Mouse (Mus musculus) CH12.LX (cell line): ENCODE data around the gene Insl5. TPM values are rescaled to one million over a fixed set of nuclear protein-coding genes. Genes with fewer than 3 reads are reported as not detected.

Experiments
- DNase-seq: peaks from one replicate; pipeline ENCODE4 v3.0.0-alpha.2; 2013; ENCODE audit errors: extremely low read depth
- H3K27ac ChIP-seq: 2 replicates; pipeline ENCODE4 v1.5.1; 2012; ENCODE audit warnings: low read depth, mild to moderate bottlenecking, control low read depth, moderate library complexity; ENCODE audit not compliant: insufficient read depth
- H3K27me3 ChIP-seq: replicated peaks from 2 replicates; pipeline ENCODE3; 2012; ENCODE audit warnings: inconsistent platforms
- H3K36me3 ChIP-seq, 2 experiments: replicated peaks in 1 of 2; 2 replicates each; pipeline versions ENCODE3 to v1.6.1; 2012; ENCODE audit warnings: inconsistent platforms in 1 of 2, low read length in 1 of 2, mild to moderate bottlenecking in 1 of 2, mixed read lengths in 1 of 2, moderate library complexity in 1 of 2; ENCODE audit not compliant: control insufficient read depth in 1 of 2, insufficient read depth in 1 of 2
- H3K4me1 ChIP-seq, 2 experiments: 2 replicates each; pipeline ENCODE4 v1.6.1; 2012; ENCODE audit warnings: inconsistent platforms in 1 of 2, moderate library complexity in 1 of 2; ENCODE audit not compliant: insufficient read depth in 2 of 2, control insufficient read depth in 1 of 2
- H3K4me2 ChIP-seq: 2 replicates; pipeline ENCODE4 v1.6.1; 2012; ENCODE audit warnings: low read depth, mild to moderate bottlenecking, control low read depth; ENCODE audit not compliant: poor library complexity, insufficient read depth, severe bottlenecking
- H3K4me3 ChIP-seq, 3 experiments: fragments of 150-350 bp in 1 of 3; sonication (generic) in 1 of 3; replicated peaks in 1 of 3; 2 replicates each; pipeline versions ENCODE3 to v1.5.1; 2011 to 2012; ENCODE audit warnings: low read depth in 2 of 3, low read length in 2 of 3, mild to moderate bottlenecking in 2 of 3, moderate library complexity in 2 of 3, control low read depth in 1 of 3, improper control_type of control experiment in 1 of 3, inconsistent platforms in 1 of 3, mixed read lengths in 1 of 3; ENCODE audit not compliant: poor library complexity in 1 of 3
- H3K79me2 ChIP-seq: replicated peaks from 2 replicates; pipeline ENCODE4 v1.6.1; 2012; ENCODE audit warnings: mild to moderate bottlenecking, moderate library complexity; ENCODE audit not compliant: control insufficient read depth, poor library complexity, insufficient read depth, severe bottlenecking; ENCODE audit errors: extremely low read depth
- H3K9ac ChIP-seq: 2 replicates; pipeline ENCODE4 v1.6.1; 2012; ENCODE audit warnings: low read depth, mild to moderate bottlenecking, control low read depth, moderate library complexity; ENCODE audit not compliant: insufficient read depth
- H3K9me3 ChIP-seq: replicated peaks from 2 replicates; pipeline ENCODE3; 2012; ENCODE audit warnings: low read length, inconsistent platforms, mixed read lengths
- BHLHE40 ChIP-seq: IDR thresholded peaks from 2 replicates; pipeline ENCODE4 v1.6.1; 2011; ENCODE audit warnings: mild to moderate bottlenecking, low read depth, low read length, improper control_type of control experiment
- CHD2 ChIP-seq: IDR thresholded peaks from 2 replicates; pipeline ENCODE4 v1.6.1; 2011; ENCODE audit warnings: low read length, improper control_type of control experiment
- ELF1 ChIP-seq: IDR thresholded peaks from 2 replicates; pipeline ENCODE4 v1.6.1; 2014; ENCODE audit warnings: low read depth, mild to moderate bottlenecking, inconsistent platforms, low read length, improper control_type of control experiment
- EP300 ChIP-seq: IDR thresholded peaks from 2 replicates; pipeline ENCODE4 v1.6.1; 2011; ENCODE audit warnings: low read length, improper control_type of control experiment
- ETS1 ChIP-seq: conservative IDR thresholded peaks from 2 replicates; pipeline ENCODE4 v1.6.1; 2012; ENCODE audit warnings: low read depth, mild to moderate bottlenecking, inconsistent platforms, low read length, improper control_type of control experiment, moderate library complexity
- IRF4 ChIP-seq: IDR thresholded peaks from 2 replicates; pipeline ENCODE4 v1.6.1; 2014; ENCODE audit warnings: low read depth, mild to moderate bottlenecking, inconsistent platforms, low read length, improper control_type of control experiment
- JUN ChIP-seq: IDR thresholded peaks from 2 replicates; pipeline ENCODE4 v1.6.1; 2011; ENCODE audit warnings: low read depth, mild to moderate bottlenecking, low read length, improper control_type of control experiment, moderate library complexity; ENCODE audit not compliant: insufficient read depth
- KAT2A ChIP-seq: IDR thresholded peaks from 2 replicates; pipeline ENCODE4 v1.6.1; 2012; ENCODE audit warnings: low read length, improper control_type of control experiment, inconsistent platforms; ENCODE audit not compliant: insufficient replicate concordance
- MAFK ChIP-seq: IDR thresholded peaks from 2 replicates; pipeline ENCODE4 v1.6.1; 2011; ENCODE audit warnings: low read length, improper control_type of control experiment; ENCODE audit not compliant: insufficient replicate concordance
- MAX ChIP-seq: IDR thresholded peaks from 2 replicates; pipeline ENCODE4 v1.6.1; 2011; ENCODE audit warnings: low read length, improper control_type of control experiment
- MAZ ChIP-seq: IDR thresholded peaks from 2 replicates; pipeline ENCODE4 v1.6.1; 2012; ENCODE audit warnings: low read depth, mild to moderate bottlenecking, inconsistent platforms, low read length, improper control_type of control experiment, moderate library complexity
- MEF2A ChIP-seq: IDR thresholded peaks from 2 replicates; pipeline ENCODE4 v1.6.1; 2014; ENCODE audit warnings: low read depth, mild to moderate bottlenecking, inconsistent platforms, low read length, improper control_type of control experiment, borderline replicate concordance
- MYC ChIP-seq: IDR thresholded peaks from 2 replicates; pipeline ENCODE4 v1.6.1; 2011; ENCODE audit warnings: low read depth, mild to moderate bottlenecking, improper control_type of control experiment, low read length
- RCOR1 ChIP-seq: conservative IDR thresholded peaks from 2 replicates; pipeline ENCODE4 v1.6.1; 2012; ENCODE audit warnings: low read depth, mild to moderate bottlenecking, inconsistent platforms, low read length, improper control_type of control experiment
- SIN3A ChIP-seq: IDR thresholded peaks from 2 replicates; pipeline ENCODE4 v1.6.1; 2012; ENCODE audit warnings: low read length, improper control_type of control experiment, inconsistent platforms
- TBP ChIP-seq: conservative IDR thresholded peaks from 2 replicates; pipeline ENCODE4 v1.6.1; 2011; ENCODE audit warnings: low read depth, low read length, improper control_type of control experiment
- TCF12 ChIP-seq: IDR thresholded peaks from 2 replicates; pipeline ENCODE4 v1.6.1; 2014; ENCODE audit warnings: low read depth, mild to moderate bottlenecking, inconsistent platforms, low read length, improper control_type of control experiment
- USF1 ChIP-seq: IDR thresholded peaks from 2 replicates; pipeline ENCODE4 v1.6.1; 2014; ENCODE audit warnings: low read depth, mild to moderate bottlenecking, inconsistent platforms, low read length, improper control_type of control experiment
- USF2 ChIP-seq: conservative IDR thresholded peaks from 2 replicates; pipeline ENCODE4 v1.6.1; 2011; ENCODE audit warnings: low read depth, low read length, improper control_type of control experiment
- ZKSCAN1 ChIP-seq: IDR thresholded peaks from 2 replicates; pipeline ENCODE4 v1.6.1; 2012; ENCODE audit warnings: low read depth, inconsistent platforms, low read length, improper control_type of control experiment, borderline replicate concordance
- ZMIZ1 ChIP-seq: IDR thresholded peaks from 2 replicates; pipeline ENCODE4 v1.6.1; 2012; ENCODE audit warnings: low read depth, mild to moderate bottlenecking, inconsistent platforms, low read length, improper control_type of control experiment
- ZNF384 ChIP-seq: IDR thresholded peaks from 2 replicates; pipeline ENCODE4 v1.6.1; 2012; ENCODE audit warnings: low read depth, low read length, improper control_type of control experiment, inconsistent platforms
- dilution Hi-C: fragments of 300-500 bp; cut with MboI; formaldehyde crosslinking; loops from 2 replicates; pipeline ENCODE4 v1.14.3; 2020; ENCODE audit warnings: low sequenced_read_pairs; ENCODE audit not compliant: extremely low pct_unique_long_range_greater_than_20kb, extremely low pct_ligation_motif_present
- in situ Hi-C: fragments of 300-500 bp; cut with MboI; formaldehyde crosslinking; loops from 3 replicates; pipeline ENCODE4 v1.14.3; 2019; ENCODE audit warnings: low sequenced_read_pairs, low pct_ligation_motif_present, low pct_unique_long_range_greater_than_20kb, mixed read lengths
- polyA plus RNA-seq: library from polyadenylated mRNA; unstranded; fragments of >175 nt; gene quantifications from 2 replicates; pipeline ENCODE4 v1.2.1, GENCODE M21; 2012; ENCODE audit warnings: low read depth; ENCODE audit not compliant: insufficient read length
- total RNA-seq, 2 experiments: library from RNA; depleted of rRNA; stranded (reverse); fragments of 300-350 nt in 1 of 2; fragments of >200 nt in 1 of 2; gene quantifications; 2 replicates each; pipeline ENCODE4 v1.2.3; 2012 to 2014

Insl5 gene
- total and polyA plus RNA-seq, 3 experiments, result not detected

GRCm38 (mm10) chr4:102990016-102990415 lies 36.6 kb downstream of the Insl5 start:
- Histone ChIP-seq H3K79me2 (no peaks in the 10 kb centered on the region), H3K9ac (no peak overlapping the region), H3K27me3 (no peaks in the 10 kb centered on the region), H3K27ac (no peak overlapping the region), H3K9me3 (no peaks in the 10 kb centered on the region)
- TF ChIP-seq BHLHE40 (no peak), USF1 (no peak), KAT2A (no peak), JUN (no peak), TCF12 (no peak), MAFK (no peak), ZKSCAN1 (no peak), MAZ (no peak), ETS1 (no peak), ELF1 (no peak), MAX (no peak), CHD2 (no peak), RCOR1 (no peak), MEF2A (no peak)
- TF ChIP-seq, all 38 proteins: peak for 0
- in situ Hi-C loops, result loop anchor here (25.0 kb wide), 1 partner anchor 347 kb away; no protein-coding TSS in a partner anchor
- dilution Hi-C loops, result no loop called here
- Histone ChIP-seq H3K36me3 (no peaks in the 10 kb centered on the region), H3K4me3 (no peak overlapping the region), H3K4me2 (no peak overlapping the region), H3K4me1 (peaks cover 8 to 23% of the 10 kb centered on the region in 2 experiments)
- no peak for DNase-seq

GRCm38 (mm10) chr4:102989391-102989790 lies 37.3 kb downstream of the Insl5 start:
- H3K4me2 ChIP-seq, result no peak overlapping the region
- no peaks in the 10 kb centered on the region for H3K9me3 ChIP-seq
- dilution Hi-C loops (no loop called here), in situ Hi-C loops (loop anchor here (10.0 to 25.0 kb wide), 2 partner anchors 155 to 348 kb away; no protein-coding TSS in a partner anchor)
- no peak overlapping the region for H3K4me3 ChIP-seq
- no peak for DNase-seq
- TF ChIP-seq MAFK (no peak), USF1 (no peak), MYC (no peak), TCF12 (no peak), SIN3A (no peak), USF2 (no peak), TBP (no peak), CHD2 (no peak), ZMIZ1 (no peak), KAT2A (no peak), IRF4 (no peak), EP300 (no peak), ETS1 (no peak), ZNF384 (no peak), MEF2A (no peak)
- no peaks in the 10 kb centered on the region for H3K79me2 ChIP-seq
- no peak overlapping the region for H3K27ac ChIP-seq
- no peaks in the 10 kb centered on the region for H3K36me3 ChIP-seq
- H3K9ac ChIP-seq, result no peak overlapping the region
- H3K4me1 ChIP-seq, result peaks cover 10 to 27% of the 10 kb centered on the region in 2 experiments
- no peaks in the 10 kb centered on the region for H3K27me3 ChIP-seq
